Mouse (Mus musculus) C2C12 (cell line): ENCODE measurements at regions not wholly inside any gene's neighbourhood (a gene's known extent, or its start where the extent isn't known, plus 50 kb on each side); places are given as distances from the start of the nearest gene placed in this dataset.

Experiments used
- H3K27me3 ChIP-seq: one replicate; pipeline ENCODE4 v1.6.1; 2011; ENCODE audit not compliant: control insufficient read depth, insufficient read depth, insufficient read length
- H3K36me3 ChIP-seq: one replicate; pipeline ENCODE4 v1.6.1; 2011; ENCODE audit not compliant: control insufficient read depth, insufficient read depth
- H3K4me3 ChIP-seq: one replicate; pipeline ENCODE4 v1.5.1; 2011; ENCODE audit warnings: mild to moderate bottlenecking, control low read depth; ENCODE audit not compliant: poor library complexity, insufficient read depth, severe bottlenecking
- H3K79me2 ChIP-seq: one replicate; pipeline ENCODE4 v1.6.1; 2011; ENCODE audit not compliant: control insufficient read depth, insufficient read depth
- H3K79me3 ChIP-seq: one replicate; pipeline ENCODE4 v1.6.1; 2011; ENCODE audit warnings: low read depth, control low read depth
- H3ac ChIP-seq: one replicate; pipeline ENCODE3; 2011; ENCODE audit warnings: low read depth; ENCODE audit not compliant: control insufficient read depth, insufficient read length
- CEBPB ChIP-seq: IDR thresholded peaks from one replicate; pipeline ENCODE4 v1.6.1; 2011; ENCODE audit warnings: low read depth, mild to moderate bottlenecking, control low read depth, moderate library complexity
- CTCF ChIP-seq: IDR thresholded peaks from one replicate; pipeline ENCODE4 v1.5.1; 2011; ENCODE audit not compliant: control insufficient read depth, insufficient read depth, insufficient read length
- FOSL1 ChIP-seq: IDR thresholded peaks from one replicate; pipeline ENCODE4 v1.8.0; 2011; ENCODE audit warnings: mild to moderate bottlenecking, low read length; ENCODE audit not compliant: poor library complexity, insufficient read depth, severe bottlenecking
- MAX ChIP-seq: IDR thresholded peaks from one replicate; pipeline ENCODE4 v1.6.1; 2011; ENCODE audit warnings: mild to moderate bottlenecking, control low read depth
- MYOD1 ChIP-seq: IDR thresholded peaks from one replicate; pipeline ENCODE4 v1.6.1; 2011; ENCODE audit warnings: low read depth; ENCODE audit not compliant: control insufficient read depth, insufficient read length
- MYOG ChIP-seq: IDR thresholded peaks from one replicate; pipeline ENCODE4 v1.6.1; 2011; ENCODE audit not compliant: control insufficient read depth, insufficient read length; ENCODE audit errors: extremely low read depth
- USF1 ChIP-seq: IDR thresholded peaks from one replicate; pipeline ENCODE4 v1.6.1; 2011; ENCODE audit warnings: low read depth, mild to moderate bottlenecking, control low read depth, moderate library complexity

GRCm38 (mm10) chr8:125314221-125314984, 255.2 kb downstream of the Sipa1l2 start:
- Histone ChIP-seq H3ac (no peak overlapping the region), H3K79me2 (no peaks in the 10 kb centered on the region), H3K36me3 (no peaks in the 10 kb centered on the region), H3K4me3 (no peak overlapping the region), H3K79me3 (no peaks in the 10 kb centered on the region), H3K27me3 (no peaks in the 10 kb centered on the region)
- TF ChIP-seq MAX: no peak
- no peak for TF ChIP-seq USF1
- TF ChIP-seq CTCF: no peak
- no peak for TF ChIP-seq CEBPB
- TF ChIP-seq MYOG: no peak
- TF ChIP-seq MYOD1: no peak
- TF ChIP-seq FOSL1: no peak

- no peak for TF ChIP-seq MYOG
- TF ChIP-seq CTCF: no peak
- TF ChIP-seq MAX: no peak
- TF ChIP-seq FOSL1: no peak
- no peak for TF ChIP-seq MYOD1
- TF ChIP-seq CEBPB: no peak
- no peak for TF ChIP-seq USF1
- Histone ChIP-seq H3K4me3 (no peak overlapping the region), H3K79me3 (no peaks in the 10 kb centered on the region), H3K27me3 (no peaks in the 10 kb centered on the region), H3ac (no peak overlapping the region), H3K36me3 (no peaks in the 10 kb centered on the region), H3K79me2 (no peaks in the 10 kb centered on the region)
These were observed 257.4 kb downstream of the Disc1 start for GRCm38 (mm10) chr8:125311228-125312053.
